Mouse (Mus musculus): ENCODE data around the gene 6030452D12Rik. TPM values are rescaled to one million over a fixed set of nuclear protein-coding genes. Genes with fewer than 3 reads are reported as not detected.

Gene 6030452D12Rik
- polyA plus RNA-seq, 1 experiment from 2014 or later: not detected

DNA sequence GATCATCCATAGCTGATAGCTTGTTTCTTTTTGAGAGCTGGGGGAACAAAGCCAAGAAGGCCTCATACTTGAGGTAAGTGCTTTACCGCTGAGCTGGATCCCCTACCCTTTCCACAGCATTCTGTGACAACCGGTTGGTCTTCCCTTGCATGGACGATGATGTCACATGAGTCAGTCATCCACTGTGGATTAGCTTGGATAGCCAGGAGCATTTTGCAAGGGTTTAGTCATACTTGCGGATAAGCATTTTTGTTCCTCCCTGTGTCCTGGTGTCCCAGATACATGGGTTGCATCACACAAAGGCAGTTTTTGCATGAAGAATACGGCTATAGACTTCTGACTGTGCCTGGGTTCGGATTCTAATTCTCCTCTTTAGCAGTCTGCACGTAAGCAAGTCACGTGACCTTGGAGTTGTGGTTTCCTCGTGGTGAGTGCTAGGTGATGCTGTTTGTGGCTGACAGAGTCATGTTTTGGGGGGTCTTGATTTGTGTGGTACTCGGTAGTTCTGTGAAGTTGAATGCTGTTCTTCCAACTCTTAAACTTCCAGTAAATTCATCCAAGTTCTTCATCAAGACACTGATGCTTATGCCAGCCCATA, 29.7 kb downstream of the 6030452D12Rik start:
- H3K27ac ChIP-seq (ENCODE audit: low read depth, low read length): no peak overlapping the region
- no peaks in the 10 kb centered on the region for H3K27me3 ChIP-seq (ENCODE audit: control insufficient read depth, insufficient read depth, low read length)
- H3K9ac ChIP-seq (ENCODE audit: low read length): no peak overlapping the region
- 94% methylated on average over 10 of the region's 10 CpGs for WGBS
- no peak overlapping the region for H3K4me2 ChIP-seq
- no peaks in the 10 kb centered on the region for H3K36me3 ChIP-seq (ENCODE audit: control insufficient read depth, insufficient read depth, low read length)
- H3K4me3 ChIP-seq (ENCODE audit: low read depth, low read length): no peak overlapping the region
- H3K4me1 ChIP-seq (ENCODE audit: control insufficient read depth, insufficient read depth, low read length): no peaks in the 10 kb centered on the region
- ATAC-seq (ENCODE audit: low FRiP score) (no peak), DNase-seq (ENCODE audit: low spot score, missing footprints) (no peak)
- no peaks in the 10 kb centered on the region for H3K9me3 ChIP-seq (ENCODE audit: control insufficient read depth, low read length)

GRCm38 (mm10) chr8:106530566-106530965, 30.2 kb downstream of the 6030452D12Rik start:
- Histone ChIP-seq H3K4me2 (no peak overlapping the region), H3K9me3 (ENCODE audit: control insufficient read depth, low read length) (no peaks in the 10 kb centered on the region), H3K27ac (ENCODE audit: low read depth, low read length) (no peak overlapping the region), H3K9ac (ENCODE audit: low read length) (no peak overlapping the region), H3K4me1 (ENCODE audit: control insufficient read depth, insufficient read depth, low read length) (no peaks in the 10 kb centered on the region), H3K27me3 (ENCODE audit: control insufficient read depth, insufficient read depth, low read length) (no peaks in the 10 kb centered on the region), H3K36me3 (ENCODE audit: control insufficient read depth, insufficient read depth, low read length) (no peaks in the 10 kb centered on the region), H3K4me3 (ENCODE audit: low read depth, low read length) (no peak overlapping the region)
- ATAC-seq (ENCODE audit: low FRiP score) (no peak), DNase-seq (ENCODE audit: low spot score, missing footprints) (no peak)
- 68% methylated on average over 4 of the region's 4 CpGs for WGBS

GRCm38 (mm10) chr8:106533709-106534108, 33.4 kb downstream of the 6030452D12Rik start:
- H3K36me3 ChIP-seq (ENCODE audit: control insufficient read depth, insufficient read depth, low read length): no peaks in the 10 kb centered on the region
- H3K27me3 ChIP-seq (ENCODE audit: control insufficient read depth, insufficient read depth, low read length): no peaks in the 10 kb centered on the region
- H3K4me3 ChIP-seq (ENCODE audit: low read depth, low read length): no peak overlapping the region
- no peak overlapping the region for H3K9ac ChIP-seq (ENCODE audit: low read length)
- no peaks in the 10 kb centered on the region for H3K9me3 ChIP-seq (ENCODE audit: control insufficient read depth, low read length)
- no peak overlapping the region for H3K27ac ChIP-seq (ENCODE audit: low read depth, low read length)
- 81% methylated on average over 7 of the region's 7 CpGs for WGBS
- no peaks in the 10 kb centered on the region for H3K4me1 ChIP-seq (ENCODE audit: control insufficient read depth, insufficient read depth, low read length)
- ATAC-seq (ENCODE audit: low FRiP score) (no peak), DNase-seq (ENCODE audit: low spot score, missing footprints) (no peak)
- H3K4me2 ChIP-seq: no peak overlapping the region

DNA sequence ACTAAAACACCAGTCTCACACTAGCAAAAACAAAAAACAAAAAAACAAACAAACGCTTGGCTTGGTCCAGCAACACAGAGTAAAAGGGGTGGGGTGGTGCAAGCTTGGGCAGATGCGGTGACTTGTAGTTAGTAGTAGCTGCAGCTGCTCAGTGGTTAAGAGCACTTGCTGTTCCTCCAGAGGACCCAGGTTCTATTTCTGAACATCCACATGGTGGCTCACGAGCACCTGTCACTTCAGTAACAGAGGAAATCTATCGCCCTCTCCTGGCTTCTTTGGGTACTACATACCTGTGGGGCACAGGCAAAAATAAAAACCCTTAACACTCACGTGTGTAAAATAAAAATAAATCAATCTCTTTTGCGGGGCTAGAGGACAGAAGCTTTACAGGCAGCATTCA, 34.1 kb downstream of the 6030452D12Rik start:
- Histone ChIP-seq H3K9ac (ENCODE audit: low read length) (no peak overlapping the region), H3K4me2 (no peak overlapping the region), H3K4me3 (ENCODE audit: low read depth, low read length) (no peak overlapping the region), H3K36me3 (ENCODE audit: control insufficient read depth, insufficient read depth, low read length) (no peaks in the 10 kb centered on the region), H3K9me3 (ENCODE audit: control insufficient read depth, low read length) (no peaks in the 10 kb centered on the region), H3K4me1 (ENCODE audit: control insufficient read depth, insufficient read depth, low read length) (no peaks in the 10 kb centered on the region), H3K27ac (ENCODE audit: low read depth, low read length) (no peak overlapping the region), H3K27me3 (ENCODE audit: control insufficient read depth, insufficient read depth, low read length) (no peaks in the 10 kb centered on the region)
- DNase-seq (ENCODE audit: low spot score, missing footprints) (peak; percentile 89), ATAC-seq (ENCODE audit: low FRiP score) (no peak)
- WGBS: 42% methylated on average over 6 of the region's 6 CpGs

DNA sequence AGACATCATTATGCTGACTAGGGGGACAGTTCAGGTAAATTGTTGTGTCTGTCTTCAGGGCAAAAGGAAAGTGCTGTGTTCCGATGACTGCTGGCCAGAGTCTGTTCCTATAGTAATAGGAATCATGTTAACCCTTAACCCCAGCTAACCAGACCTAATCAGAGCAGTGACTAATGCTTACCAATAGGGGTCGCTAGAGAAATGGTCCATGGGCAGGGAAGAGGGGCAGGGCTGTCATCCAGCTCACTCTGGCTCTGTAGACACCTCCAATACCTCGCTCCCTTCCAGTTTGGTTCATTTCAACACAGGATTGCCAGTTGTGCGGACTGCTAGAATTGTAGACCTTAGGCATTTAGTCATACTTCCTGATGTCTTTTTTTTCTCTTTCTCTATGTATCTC, 35.1 kb downstream of the 6030452D12Rik start:
- H3K4me2 ChIP-seq: no peak overlapping the region
- H3K4me1 ChIP-seq (ENCODE audit: control insufficient read depth, insufficient read depth, low read length): no peaks in the 10 kb centered on the region
- no peak for DNase-seq (ENCODE audit: low spot score, missing footprints)
- no peaks in the 10 kb centered on the region for H3K27me3 ChIP-seq (ENCODE audit: control insufficient read depth, insufficient read depth, low read length)
- no peaks in the 10 kb centered on the region for H3K36me3 ChIP-seq (ENCODE audit: control insufficient read depth, insufficient read depth, low read length)
- no peak overlapping the region for H3K4me3 ChIP-seq (ENCODE audit: low read depth, low read length)
- WGBS: 70% methylated on average over 4 of the region's 4 CpGs
- no peak overlapping the region for H3K27ac ChIP-seq (ENCODE audit: low read depth, low read length)
- no peak overlapping the region for H3K9ac ChIP-seq (ENCODE audit: low read length)
- no peaks in the 10 kb centered on the region for H3K9me3 ChIP-seq (ENCODE audit: control insufficient read depth, low read length)
- ATAC-seq (ENCODE audit: low FRiP score): no peak

- ATAC-seq (ENCODE audit: low FRiP score) (no peak), DNase-seq (ENCODE audit: low spot score, missing footprints) (no peak)
- no peak overlapping the region for H3K27ac ChIP-seq (ENCODE audit: low read depth, low read length)
- H3K9ac ChIP-seq (ENCODE audit: low read length): no peak overlapping the region
- WGBS: 69% methylated on average over 5 of the region's 5 CpGs
- no peaks in the 10 kb centered on the region for H3K9me3 ChIP-seq (ENCODE audit: control insufficient read depth, low read length)
- no peaks in the 10 kb centered on the region for H3K27me3 ChIP-seq (ENCODE audit: control insufficient read depth, insufficient read depth, low read length)
- H3K4me1 ChIP-seq (ENCODE audit: control insufficient read depth, insufficient read depth, low read length): no peaks in the 10 kb centered on the region
- H3K4me2 ChIP-seq: no peak overlapping the region
- H3K36me3 ChIP-seq (ENCODE audit: control insufficient read depth, insufficient read depth, low read length): no peaks in the 10 kb centered on the region
- H3K4me3 ChIP-seq (ENCODE audit: low read depth, low read length): no peak overlapping the region
Observed at GRCm38 (mm10) chr8:106539193-106539592, 38.9 kb downstream of the 6030452D12Rik start.

DNA sequence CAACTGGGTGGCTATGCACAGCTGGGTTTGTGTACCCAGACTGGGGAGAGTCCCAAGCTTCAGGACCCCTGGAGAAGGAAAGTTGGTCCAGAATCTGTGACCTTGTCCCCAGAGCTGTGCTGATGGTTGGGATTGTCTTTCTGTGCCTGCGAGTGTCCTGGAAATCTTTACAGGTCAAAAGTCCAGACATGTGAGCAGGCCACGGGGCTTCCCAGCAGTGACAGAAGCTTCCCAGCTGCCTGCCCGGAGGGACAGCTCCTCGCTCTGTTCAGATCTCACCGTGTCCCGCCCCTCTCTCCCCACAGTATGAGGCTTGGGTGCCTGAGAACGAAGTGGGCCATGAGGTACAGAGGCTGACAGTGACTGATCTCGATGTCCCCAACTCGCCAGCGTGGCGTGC, 40.7 kb downstream of the 6030452D12Rik start:
- Histone ChIP-seq H3K4me3 (ENCODE audit: low read depth, low read length) (no peak overlapping the region), H3K36me3 (ENCODE audit: control insufficient read depth, insufficient read depth, low read length) (no peaks in the 10 kb centered on the region), H3K9ac (ENCODE audit: low read length) (no peak overlapping the region), H3K27me3 (ENCODE audit: control insufficient read depth, insufficient read depth, low read length) (no peaks in the 10 kb centered on the region), H3K27ac (ENCODE audit: low read depth, low read length) (no peak overlapping the region), H3K4me1 (ENCODE audit: control insufficient read depth, insufficient read depth, low read length) (no peaks in the 10 kb centered on the region), H3K9me3 (ENCODE audit: control insufficient read depth, low read length) (no peaks in the 10 kb centered on the region), H3K4me2 (no peak overlapping the region)
- no peak for DNase-seq (ENCODE audit: low spot score, missing footprints)
- 81% methylated on average over 11 of the region's 11 CpGs for whole genome bisulfite sequencing
- ATAC-seq (ENCODE audit: low FRiP score): no peak

- Histone ChIP-seq H3K9ac (ENCODE audit: low read length) (no peak overlapping the region), H3K9me3 (ENCODE audit: control insufficient read depth, low read length) (no peaks in the 10 kb centered on the region), H3K36me3 (ENCODE audit: control insufficient read depth, insufficient read depth, low read length) (no peaks in the 10 kb centered on the region), H3K4me2 (no peak overlapping the region), H3K4me3 (ENCODE audit: low read depth, low read length) (no peak overlapping the region), H3K4me1 (ENCODE audit: control insufficient read depth, insufficient read depth, low read length) (no peaks in the 10 kb centered on the region), H3K27me3 (ENCODE audit: control insufficient read depth, insufficient read depth, low read length) (no peaks in the 10 kb centered on the region), H3K27ac (ENCODE audit: low read depth, low read length) (no peak overlapping the region)
- ATAC-seq (ENCODE audit: low FRiP score) (no peak), DNase-seq (ENCODE audit: low spot score, missing footprints) (no peak)
- 72% methylated on average over 8 of the region's 8 CpGs for WGBS
Observed at GRCm38 (mm10) chr8:106543043-106543442, 42.7 kb downstream of the 6030452D12Rik start.

- Histone ChIP-seq H3K9me3 (ENCODE audit: control insufficient read depth, low read length) (no peaks in the 10 kb centered on the region), H3K4me2 (no peak overlapping the region), H3K36me3 (ENCODE audit: control insufficient read depth, insufficient read depth, low read length) (no peaks in the 10 kb centered on the region), H3K4me1 (ENCODE audit: control insufficient read depth, insufficient read depth, low read length) (no peaks in the 10 kb centered on the region), H3K4me3 (ENCODE audit: low read depth, low read length) (no peak overlapping the region), H3K27ac (ENCODE audit: low read depth, low read length) (no peak overlapping the region), H3K9ac (ENCODE audit: low read length) (no peak overlapping the region), H3K27me3 (ENCODE audit: control insufficient read depth, insufficient read depth, low read length) (no peaks in the 10 kb centered on the region)
- WGBS: 79% methylated on average over 2 of the region's 2 CpGs
- no peak for DNase-seq (ENCODE audit: low spot score, missing footprints)
- ATAC-seq (ENCODE audit: low FRiP score): no peak
Observed at GRCm38 (mm10) chr8:106545149-106545548, 44.8 kb downstream of the 6030452D12Rik start.
